ENCODE assay signal across 17 mouse cellular contexts in the genomic region with DNA sequence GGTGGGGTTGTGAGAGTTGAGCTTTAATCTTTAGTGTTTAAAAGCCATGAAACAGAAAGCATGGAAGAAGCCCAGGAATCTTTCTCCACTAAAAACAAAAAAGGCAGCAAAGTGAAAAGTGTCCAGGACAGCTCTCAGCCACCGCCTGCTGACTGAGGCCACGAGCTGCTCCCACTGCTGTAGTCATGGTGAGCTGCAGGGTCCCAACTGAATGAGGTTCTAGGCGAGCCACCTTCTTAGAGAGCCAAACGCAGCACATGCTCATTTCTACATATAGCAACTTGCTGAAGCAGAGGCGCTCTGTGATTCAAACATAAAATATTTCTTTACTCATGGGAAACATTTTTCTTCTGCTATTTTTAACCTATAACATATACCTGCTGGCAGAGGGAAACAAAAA.
DNase-seq lines count a peak whose midpoint lies in the region; ATAC-seq and TF ChIP-seq lines count a peak whose summit lies in the region.
"Had no signal": no experiment of that assay in that cellular context is flagged by ENCODE, and none has a peak within 500 bp of the region (broad histone marks: within the 10 kb centered on the region; RNA-seq: fewer than 3 reads in every experiment).

No protein-coding gene starts in this region.

- ATAC-seq in embryonic facial prominence, embryonic 12.5 days (ENCODE audit: insufficient number of reproducible peaks, insufficient read depth, low FRiP score, low TSS enrichment), result no peak
- ATAC-seq in heart, embryonic 12.5 days (ENCODE audit: insufficient number of reproducible peaks, low FRiP score), result no peak
- 0 out of 2 replicates have a peak, but pooled peaks have one; percentile 18 for ATAC-seq in lung, embryonic 16.5 days (ENCODE audit: low read depth)
- ATAC-seq in heart, embryonic 15.5 days (replicated peaks; ENCODE audit: insufficient number of reproducible peaks, insufficient read depth, low FRiP score, low read depth), result no peak
- ATAC-seq: intestine, postnatal 0 days; liver, embryonic 12.5 days had no signal

- no peaks in the 10 kb centered on the region for H3K4me1 ChIP-seq in embryonic facial prominence, embryonic 12.5 days
- peaks cover 11% of the 10 kb centered on the region for H3K4me1 ChIP-seq in embryonic facial prominence, embryonic 10.5 days
- H3K4me1 ChIP-seq in heart, embryonic 12.5 days (replicated peaks), result peaks cover 76% of the 10 kb centered on the region
- H3K4me1 ChIP-seq in lung, embryonic 16.5 days (replicated peaks; ENCODE audit: control insufficient read depth, insufficient read depth, low read length), result peaks cover 26% of the 10 kb centered on the region
- peaks cover 6% of the 10 kb centered on the region; the same call in 1 of the 2 replicates for H3K4me1 ChIP-seq in lung, adult 2 months (ENCODE audit: control insufficient read depth, insufficient read depth, low read length)
- peaks cover 67% of the 10 kb centered on the region for H3K4me1 ChIP-seq in heart, embryonic 15.5 days (replicated peaks)

- 85% methylated on average over 5 of the region's 5 CpGs for WGBS in embryonic facial prominence, embryonic 12.5 days
- 86% methylated on average over 5 of the region's 5 CpGs for WGBS in embryonic facial prominence, embryonic 10.5 days
- 54% methylated on average over 5 of the region's 5 CpGs for WGBS in heart, embryonic 12.5 days
- 59% methylated on average over 5 of the region's 5 CpGs for WGBS in lung, embryonic 16.5 days
- 74% methylated on average over 5 of the region's 5 CpGs for WGBS in lung, adult 2 months
- WGBS in heart, embryonic 15.5 days, result 45% methylated on average over 5 of the region's 5 CpGs

- H3K4me3 ChIP-seq in embryonic facial prominence, embryonic 12.5 days, result no peak overlapping the region
- no peak overlapping the region for H3K4me3 ChIP-seq in embryonic facial prominence, embryonic 10.5 days
- no peak overlapping the region for H3K4me3 ChIP-seq in heart, embryonic 12.5 days
- no peak overlapping the region for H3K4me3 ChIP-seq in lung, embryonic 16.5 days (ENCODE audit: low read length)
- no peak overlapping the region for H3K4me3 ChIP-seq in lung, adult 2 months (replicated peaks; ENCODE audit: extremely low read depth, low read depth, low read length)
- H3K4me3 ChIP-seq in heart, embryonic 15.5 days, result no peak overlapping the region
- H3K4me3 ChIP-seq: liver, embryonic 12.5 days; midbrain, embryonic 12.5 days had no signal

- H3K4me2 ChIP-seq in embryonic facial prominence, embryonic 12.5 days (replicated peaks), result no peak overlapping the region
- no peak overlapping the region for H3K4me2 ChIP-seq in heart, embryonic 12.5 days
- H3K4me2 ChIP-seq in lung, embryonic 16.5 days (ENCODE audit: low read depth, low read length), result no peak overlapping the region
- H3K4me2 ChIP-seq in heart, embryonic 15.5 days, result no peak overlapping the region
- H3K4me2 ChIP-seq: hindbrain, embryonic 14.5 days; liver, embryonic 12.5 days; midbrain, embryonic 12.5 days had no signal

- H3K27ac ChIP-seq in embryonic facial prominence, embryonic 12.5 days, result 0 out of 2 replicates have a peak overlapping the region, but pooled peaks have one; percentile 11
- H3K27ac ChIP-seq in embryonic facial prominence, embryonic 10.5 days (replicated peaks), result no peak overlapping the region
- peak overlapping the region; percentile 64 for H3K27ac ChIP-seq in heart, embryonic 12.5 days (ENCODE audit: poor library complexity, severe bottlenecking)
- H3K27ac ChIP-seq in lung, embryonic 16.5 days (ENCODE audit: low read length), result peak overlapping the region; percentile 77; the same call in 1 of the 2 replicates
- H3K27ac ChIP-seq in heart, embryonic 15.5 days, result peak overlapping the region; percentile 93
- H3K27ac ChIP-seq: hindbrain, embryonic 14.5 days; liver, embryonic 12.5 days; macrophage; midbrain, embryonic 12.5 days had no signal

- H3K9ac ChIP-seq in embryonic facial prominence, embryonic 12.5 days, result no peak overlapping the region
- H3K9ac ChIP-seq in heart, embryonic 12.5 days, result no peak overlapping the region
- no peak overlapping the region for H3K9ac ChIP-seq in lung, embryonic 16.5 days (ENCODE audit: low read length)
- no peak overlapping the region for H3K9ac ChIP-seq in heart, embryonic 15.5 days
- H3K9ac ChIP-seq: hindbrain, embryonic 14.5 days; liver, embryonic 12.5 days; midbrain, embryonic 12.5 days had no signal

- peaks cover 58% of the 10 kb centered on the region for H3K36me3 ChIP-seq in embryonic facial prominence, embryonic 12.5 days
- peaks cover 83% of the 10 kb centered on the region for H3K36me3 ChIP-seq in embryonic facial prominence, embryonic 10.5 days (replicated peaks)
- H3K36me3 ChIP-seq in heart, embryonic 12.5 days, result peaks cover 77% of the 10 kb centered on the region
- H3K36me3 ChIP-seq in lung, embryonic 16.5 days (ENCODE audit: control insufficient read depth, insufficient read depth, low read length), result peaks cover 25% of the 10 kb centered on the region
- peaks cover 50% of the 10 kb centered on the region for H3K36me3 ChIP-seq in heart, embryonic 15.5 days

- no peak for DNase-seq in embryonic facial prominence, embryonic 10.5 days (ENCODE audit: low spot score)
- no peak for DNase-seq in heart, adult 9 months (ENCODE audit: low spot score in 2 of 2)
- no peak for DNase-seq in lung, adult 2 months
- no peak for DNase-seq in thymus, adult 18-20 months
- DNase-seq: adrenal gland, postnatal 25 days; cerebellum, postnatal 36 days; gastrocnemius, postnatal 36 days; thymus, postnatal 4 days had no signal

- no peaks in the 10 kb centered on the region for H3K27me3 ChIP-seq in embryonic facial prominence, embryonic 12.5 days
- no peaks in the 10 kb centered on the region for H3K27me3 ChIP-seq in embryonic facial prominence, embryonic 10.5 days (replicated peaks; ENCODE audit: low read depth, poor library complexity, severe bottlenecking)
- H3K27me3 ChIP-seq in heart, embryonic 12.5 days (replicated peaks), result no peaks in the 10 kb centered on the region
- no peaks in the 10 kb centered on the region for H3K27me3 ChIP-seq in lung, embryonic 16.5 days (ENCODE audit: control insufficient read depth, insufficient read depth, low read depth, low read length)
- H3K27me3 ChIP-seq in heart, embryonic 15.5 days, result no peaks in the 10 kb centered on the region
- H3K27me3 ChIP-seq: liver, embryonic 12.5 days; midbrain, embryonic 12.5 days had no signal

- H3K9me3 ChIP-seq in embryonic facial prominence, embryonic 12.5 days, result no peaks in the 10 kb centered on the region
- no peaks in the 10 kb centered on the region for H3K9me3 ChIP-seq in embryonic facial prominence, embryonic 10.5 days
- H3K9me3 ChIP-seq in heart, embryonic 12.5 days (replicated peaks), result no peaks in the 10 kb centered on the region
- H3K9me3 ChIP-seq in lung, embryonic 16.5 days (ENCODE audit: control insufficient read depth, low read length), result no peaks in the 10 kb centered on the region
- H3K9me3 ChIP-seq in heart, embryonic 15.5 days (replicated peaks), result no peaks in the 10 kb centered on the region
- H3K9me3 ChIP-seq: liver, embryonic 12.5 days; midbrain, embryonic 12.5 days had no signal

- TF ChIP-seq CTCF in lung, adult 2 months (IDR thresholded peaks at IDR 0.05; ENCODE audit: insufficient read depth, low read length), result no peak

- no peak for TF ChIP-seq POLR2A in lung, adult 2 months (IDR thresholded peaks at IDR 0.05; ENCODE audit: borderline replicate concordance, extremely low read depth, low read depth, low read length)
